Mouse (Mus musculus): ENCODE measurements around the gene Hacd2. TPM values are rescaled to one million over a fixed set of nuclear protein-coding genes. Genes with fewer than 3 reads are reported as not detected.

Hacd2 gene
- total and polyA plus RNA-seq, 3 experiments: 30.1 to 135 (median 50.3) TPM

DNA sequence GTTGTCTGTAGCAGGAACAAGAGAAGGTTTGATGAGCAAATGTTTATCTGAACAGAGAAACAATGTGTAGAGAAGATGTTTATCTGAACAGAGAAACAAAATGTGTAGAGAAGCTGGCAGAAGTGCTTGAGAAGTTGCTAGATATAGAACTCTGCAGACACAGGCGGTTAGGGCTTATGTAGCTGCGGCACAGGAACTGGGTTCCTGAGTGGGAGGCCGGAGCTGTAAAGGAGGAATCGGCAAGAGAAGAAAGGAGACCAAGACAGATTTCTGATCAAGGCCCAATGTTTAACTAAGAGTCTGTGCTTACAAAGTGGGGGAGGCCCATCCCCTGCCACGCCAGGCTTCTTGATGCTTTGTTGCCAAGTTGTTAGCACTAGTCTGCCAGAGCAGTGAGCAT, 14.5 kb downstream of the Hacd2 start:
- dilution Hi-C loops (cut with MboI; ENCODE audit: extremely low pct_ligation_motif_present, extremely low pct_unique_long_range_greater_than_20kb, low sequenced_read_pairs): no loop called here
- Histone ChIP-seq H3K4me1 (ENCODE audit: control insufficient read depth in 1 of 2, insufficient read depth in 2 of 2) (peaks cover 0 to 67% of the 10 kb centered on the region in 2 experiments; a peak in 2 of 4 replicates), H3K27me3 (replicated peaks) (no peaks in the 10 kb centered on the region), H3K79me2 (replicated peaks; ENCODE audit: control insufficient read depth, extremely low read depth, insufficient read depth, poor library complexity, severe bottlenecking) (no peaks in the 10 kb centered on the region), H3K4me3 (replicated peaks in 1 of 3; ENCODE audit: low read depth in 2 of 3, low read length in 2 of 3, poor library complexity in 1 of 3) (no peak overlapping the region), H3K9ac (ENCODE audit: insufficient read depth, low read depth) (no peak overlapping the region), H3K36me3 (replicated peaks in 1 of 2; ENCODE audit: control insufficient read depth in 1 of 2, insufficient read depth in 1 of 2, low read length in 1 of 2) (peaks cover 43 to 92% of the 10 kb centered on the region in 2 experiments), H3K27ac (ENCODE audit: insufficient read depth, low read depth) (no peak overlapping the region), H3K4me2 (ENCODE audit: insufficient read depth, low read depth, poor library complexity, severe bottlenecking) (no peak overlapping the region), H3K9me3 (replicated peaks; ENCODE audit: low read length) (no peaks in the 10 kb centered on the region)
- DNase-seq (ENCODE audit: extremely low read depth): no peak
- in situ Hi-C loops (cut with MboI; ENCODE audit: low pct_ligation_motif_present, low pct_unique_long_range_greater_than_20kb, low sequenced_read_pairs): no loop called here
- TF ChIP-seq MAZ (IDR thresholded peaks at IDR 0.05; ENCODE audit: low read depth, low read length) (no peak), ZC3H11A (IDR thresholded peaks at IDR 0.05; ENCODE audit: low read depth, low read length) (no peak), UBTF (IDR thresholded peaks at IDR 0.05; ENCODE audit: low read depth, low read length) (no peak), SIN3A (IDR thresholded peaks at IDR 0.05; ENCODE audit: low read length) (no peak), MYC (IDR thresholded peaks at IDR 0.05; ENCODE audit: low read depth, low read length) (no peak), EP300 (IDR thresholded peaks at IDR 0.05; ENCODE audit: low read length) (no peak), ETS1 (conservative IDR thresholded peaks at IDR 0.05; ENCODE audit: low read depth, low read length) (no peak), IRF4 (IDR thresholded peaks at IDR 0.05; ENCODE audit: low read depth, low read length) (no peak), USF2 (conservative IDR thresholded peaks at IDR 0.05; ENCODE audit: low read depth, low read length) (no peak), HCFC1 (IDR thresholded peaks at IDR 0.05; ENCODE audit: low read depth, low read length) (no peak), MAFK (IDR thresholded peaks at IDR 0.05; ENCODE audit: insufficient replicate concordance, low read length) (no peak), RAD21 (IDR thresholded peaks at IDR 0.05; ENCODE audit: low read depth, low read length) (no peak), RCOR1 (conservative IDR thresholded peaks at IDR 0.05; ENCODE audit: low read depth, low read length) (no peak), CTCF (conservative IDR thresholded peaks at IDR 0.05 in 1 of 2, IDR thresholded peaks at IDR 0.05 in 1 of 2; ENCODE audit: low read depth in 2 of 2, low read length in 2 of 2) (no peak), TBP (conservative IDR thresholded peaks at IDR 0.05; ENCODE audit: low read depth, low read length) (no peak), POLR2AphosphoS2 (IDR thresholded peaks at IDR 0.05; ENCODE audit: low read depth, low read length) (no peak), NRF1 (IDR thresholded peaks at IDR 0.05; ENCODE audit: low read depth, low read length) (no peak)

- Histone ChIP-seq H3K36me3 (replicated peaks in 1 of 2; ENCODE audit: control insufficient read depth in 1 of 2, insufficient read depth in 1 of 2, low read length in 1 of 2) (peaks cover 37 to 94% of the 10 kb centered on the region in 2 experiments), H3K27me3 (replicated peaks) (no peaks in the 10 kb centered on the region), H3K4me1 (ENCODE audit: control insufficient read depth in 1 of 2, insufficient read depth in 2 of 2) (peaks cover 0 to 60% of the 10 kb centered on the region in 2 experiments; a peak in 2 of 4 replicates), H3K4me2 (ENCODE audit: insufficient read depth, low read depth, poor library complexity, severe bottlenecking) (no peak overlapping the region), H3K9me3 (replicated peaks; ENCODE audit: low read length) (no peaks in the 10 kb centered on the region), H3K9ac (ENCODE audit: insufficient read depth, low read depth) (no peak overlapping the region), H3K27ac (ENCODE audit: insufficient read depth, low read depth) (no peak overlapping the region), H3K79me2 (replicated peaks; ENCODE audit: control insufficient read depth, extremely low read depth, insufficient read depth, poor library complexity, severe bottlenecking) (no peaks in the 10 kb centered on the region), H3K4me3 (replicated peaks in 1 of 3; ENCODE audit: low read depth in 2 of 3, low read length in 2 of 3, poor library complexity in 1 of 3) (no peak overlapping the region)
- no peak for TF ChIP-seq BHLHE40 (IDR thresholded peaks at IDR 0.05; ENCODE audit: low read depth, low read length)
- no peak for TF ChIP-seq MYC (IDR thresholded peaks at IDR 0.05; ENCODE audit: low read depth, low read length)
- TF ChIP-seq SIN3A (IDR thresholded peaks at IDR 0.05; ENCODE audit: low read length): no peak
- TF ChIP-seq ZKSCAN1 (IDR thresholded peaks at IDR 0.05; ENCODE audit: borderline replicate concordance, low read depth, low read length): no peak
- no peak for TF ChIP-seq ZMIZ1 (IDR thresholded peaks at IDR 0.05; ENCODE audit: low read depth, low read length)
- TF ChIP-seq TCF12 (IDR thresholded peaks at IDR 0.05; ENCODE audit: low read depth, low read length): no peak
- TF ChIP-seq UBTF (IDR thresholded peaks at IDR 0.05; ENCODE audit: low read depth, low read length): no peak
- TF ChIP-seq RCOR1 (conservative IDR thresholded peaks at IDR 0.05; ENCODE audit: low read depth, low read length): no peak
- TF ChIP-seq USF1 (IDR thresholded peaks at IDR 0.05; ENCODE audit: low read depth, low read length): no peak
- no peak for TF ChIP-seq E2F4 (IDR thresholded peaks at IDR 0.05; ENCODE audit: insufficient replicate concordance, low read depth, low read length)
- no peak for TF ChIP-seq POLR2A (IDR thresholded peaks at IDR 0.05; ENCODE audit: low read depth, low read length)
- no peak for TF ChIP-seq HCFC1 (IDR thresholded peaks at IDR 0.05; ENCODE audit: low read depth, low read length)
- no peak for TF ChIP-seq RAD21 (IDR thresholded peaks at IDR 0.05; ENCODE audit: low read depth, low read length)
- TF ChIP-seq IRF4 (IDR thresholded peaks at IDR 0.05; ENCODE audit: low read depth, low read length): no peak
- no peak for TF ChIP-seq JUND (conservative IDR thresholded peaks at IDR 0.05; ENCODE audit: low read depth, low read length)
- no peak for TF ChIP-seq GABPA (IDR thresholded peaks at IDR 0.05; ENCODE audit: insufficient replicate concordance, low read depth, low read length)
- TF ChIP-seq ETS1 (conservative IDR thresholded peaks at IDR 0.05; ENCODE audit: low read depth, low read length): no peak
- TF ChIP-seq MAZ (IDR thresholded peaks at IDR 0.05; ENCODE audit: low read depth, low read length): no peak
- no peak for TF ChIP-seq TBP (conservative IDR thresholded peaks at IDR 0.05; ENCODE audit: low read depth, low read length)
- TF ChIP-seq MEF2A (IDR thresholded peaks at IDR 0.05; ENCODE audit: borderline replicate concordance, low read depth, low read length): no peak
- in situ Hi-C loops (cut with MboI; ENCODE audit: low pct_ligation_motif_present, low pct_unique_long_range_greater_than_20kb, low sequenced_read_pairs): no loop called here
- no peak for DNase-seq (ENCODE audit: extremely low read depth)
- dilution Hi-C loops (cut with MboI; ENCODE audit: extremely low pct_ligation_motif_present, extremely low pct_unique_long_range_greater_than_20kb, low sequenced_read_pairs): no loop called here
Measured at GRCm38 (mm10) chr16:35038343-35039057, 16.3 kb downstream of the Hacd2 start.

Measured in CH12.LX (cell line).